Mouse (Mus musculus) MEL (cell line): ENCODE measurements around the gene Tcf23.

Source experiments
- CHD2 ChIP-seq: IDR thresholded peaks from 2 replicates; pipeline ENCODE4 v1.6.1; 2011; ENCODE audit warnings: low read length, improper control_type of control experiment
- MEF2A ChIP-seq: IDR thresholded peaks from 2 replicates; pipeline ENCODE4 v1.6.1; 2014; ENCODE audit warnings: low read depth, mild to moderate bottlenecking, inconsistent platforms, low read length, improper control_type of control experiment; ENCODE audit not compliant: poor library complexity, insufficient replicate concordance, severe bottlenecking; ENCODE audit errors: extremely low read depth

DNA sequence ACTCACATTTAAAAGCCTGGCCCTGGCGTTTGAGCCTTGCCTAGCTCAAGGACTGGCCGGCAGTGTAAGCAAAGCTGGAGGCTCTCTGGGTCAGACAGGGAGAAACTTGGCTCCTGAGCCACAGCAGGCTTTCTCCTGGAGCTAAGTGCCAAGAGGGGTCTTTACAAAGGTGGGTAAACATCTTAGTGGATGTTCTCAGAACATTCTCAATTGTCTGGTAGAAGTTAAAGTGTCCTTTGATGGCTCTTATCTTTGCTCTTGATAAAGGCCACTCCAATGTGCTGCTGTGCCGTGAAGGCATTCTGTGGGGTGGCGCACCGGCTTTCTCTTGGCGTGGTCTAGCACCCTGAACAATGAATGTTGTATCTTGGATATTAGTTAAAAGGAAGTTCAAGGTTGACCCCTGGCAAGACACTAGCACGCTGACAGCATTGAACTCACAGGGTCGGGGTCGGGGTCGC, 45.9 kb upstream of the Tcf23 start:
- TF ChIP-seq MEF2A (no peak), CHD2 (no peak)
